Mouse (Mus musculus) heart, postnatal 36 days (tissue): ENCODE measurements around the gene Plxna2. TPM values are rescaled to one million over a fixed set of nuclear protein-coding genes. Genes with fewer than 3 reads are reported as not detected.

Source experiments
- DNase-seq, 2 experiments: peaks; one replicate each; pipeline ENCODE4 v3.0.0; 2021 to 2022
- intact Hi-C: fragments of 180-260 bp; cut with DNase I; formaldehyde crosslinking; loops from one replicate; pipeline ENCODE4 v1.15.1; 2025
- total RNA-seq, 2 experiments: library from RNA; stranded (reverse); gene quantifications; 2 replicates each; pipeline ENCODE4 v1.2.3; 2021

Gene Plxna2
- total RNA-seq, 2 experiments from 2014 or later: 24.1 to 31.9 TPM

DNA sequence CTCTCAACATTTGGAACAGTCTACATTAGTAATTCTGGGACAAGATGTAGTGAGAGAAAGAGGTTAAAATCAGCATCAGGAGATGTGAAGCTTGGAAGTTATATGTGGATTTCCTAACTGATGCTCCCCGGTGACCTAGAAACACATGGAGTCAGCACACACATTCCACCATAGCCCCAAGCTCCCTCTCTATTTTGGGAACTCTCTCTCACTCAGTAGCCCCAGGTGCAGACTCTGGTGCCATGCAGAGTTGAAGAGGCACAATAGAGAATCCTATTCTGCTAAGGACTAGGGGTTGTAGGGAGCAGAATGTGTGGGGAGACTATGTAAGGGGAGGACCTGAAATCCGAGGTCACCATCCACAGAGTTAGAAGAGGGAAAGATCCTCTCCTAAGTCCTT, 75.5 kb downstream of the Plxna2 start:
- intact Hi-C loops: no loop called here
- no peak for DNase-seq

DNA sequence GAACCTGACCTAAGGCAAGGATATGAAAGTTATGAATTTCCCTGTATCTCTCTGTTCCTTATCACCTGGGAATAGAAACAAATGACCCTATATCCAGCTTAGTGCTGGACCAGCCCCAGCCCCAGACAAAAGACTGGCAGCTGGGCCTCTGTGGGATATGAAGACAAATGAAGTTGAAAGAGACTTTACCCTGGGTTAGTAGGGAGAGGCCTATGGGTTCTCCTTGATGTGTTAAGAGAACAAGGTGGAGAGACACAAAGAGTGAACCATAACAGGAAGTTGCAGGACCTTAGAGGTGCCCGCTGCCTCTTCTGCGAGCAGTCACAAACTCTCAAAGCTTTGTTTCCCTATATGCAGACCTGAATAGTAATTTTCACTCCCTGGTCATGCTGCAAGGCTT, 76.8 kb downstream of the Plxna2 start:
- intact Hi-C loops: no loop called here
- DNase-seq: no peak

DNA sequence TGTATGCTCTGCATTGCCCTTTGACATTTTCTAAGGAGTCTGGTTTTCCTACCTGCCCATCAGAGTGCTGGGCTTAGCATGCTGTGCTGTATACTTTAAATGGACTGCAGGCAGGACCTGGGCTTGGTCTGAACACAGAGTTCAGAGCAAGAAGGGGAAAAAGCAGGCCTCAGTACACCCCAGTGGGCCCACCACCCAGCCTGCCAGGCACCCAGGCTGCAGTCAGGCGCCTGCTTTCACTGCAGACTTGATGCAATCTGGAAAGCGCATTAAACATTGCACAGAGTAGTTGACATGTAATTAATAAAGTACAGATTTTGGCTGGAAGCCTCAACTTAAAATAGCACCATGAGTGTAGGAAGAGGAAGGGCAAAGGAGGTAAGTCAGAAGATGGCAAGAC, 79.4 kb downstream of the Plxna2 start:
- intact Hi-C loops: no loop called here
- DNase-seq: no peak

DNA sequence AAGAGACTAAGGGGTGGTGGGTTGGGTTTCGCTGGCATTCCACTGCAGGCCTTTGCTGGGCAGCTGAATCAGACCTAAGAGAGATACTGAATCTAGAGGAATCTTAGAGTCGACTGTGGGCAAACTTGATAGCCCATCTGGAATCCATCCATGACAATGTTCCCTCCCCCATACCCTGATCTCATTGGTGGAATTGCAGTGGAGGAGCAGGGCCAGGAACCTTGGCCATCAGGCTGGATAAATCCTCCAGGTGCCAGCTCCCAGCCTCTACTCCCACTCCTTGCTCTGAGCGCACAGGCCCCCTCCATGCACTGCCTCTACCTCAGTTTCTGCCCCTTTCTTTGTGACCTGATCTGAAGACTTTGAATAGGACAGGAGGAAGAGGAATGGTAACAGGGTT, 81.3 kb downstream of the Plxna2 start:
- DNase-seq: no peak
- intact Hi-C loops: no loop called here

DNA sequence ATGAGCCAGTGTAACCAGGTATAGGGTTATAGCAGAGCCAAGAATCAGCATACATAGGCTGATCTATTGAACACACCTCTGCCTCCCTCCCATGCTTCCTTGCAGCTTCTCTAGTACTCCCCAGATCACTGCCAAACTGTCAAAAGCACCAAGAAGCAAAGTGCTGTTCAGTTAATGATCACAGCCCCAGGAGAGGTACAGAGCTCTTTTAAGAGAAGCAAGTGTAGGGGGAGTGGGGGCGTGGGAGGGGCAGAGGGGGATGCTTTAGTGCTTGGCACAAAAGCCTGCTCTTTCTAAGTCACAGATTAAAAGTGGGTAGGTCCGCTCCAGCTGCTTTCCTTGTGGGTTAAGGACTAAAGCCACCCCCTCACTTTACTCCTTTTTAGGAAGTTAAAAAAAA, 85.2 kb downstream of the Plxna2 start:
- intact Hi-C loops: loop anchor here (5.0 to 10.0 kb wide), 2 partner anchors 81 to 1318 kb away; no protein-coding TSS in a partner anchor
- DNase-seq: no peak

DNA sequence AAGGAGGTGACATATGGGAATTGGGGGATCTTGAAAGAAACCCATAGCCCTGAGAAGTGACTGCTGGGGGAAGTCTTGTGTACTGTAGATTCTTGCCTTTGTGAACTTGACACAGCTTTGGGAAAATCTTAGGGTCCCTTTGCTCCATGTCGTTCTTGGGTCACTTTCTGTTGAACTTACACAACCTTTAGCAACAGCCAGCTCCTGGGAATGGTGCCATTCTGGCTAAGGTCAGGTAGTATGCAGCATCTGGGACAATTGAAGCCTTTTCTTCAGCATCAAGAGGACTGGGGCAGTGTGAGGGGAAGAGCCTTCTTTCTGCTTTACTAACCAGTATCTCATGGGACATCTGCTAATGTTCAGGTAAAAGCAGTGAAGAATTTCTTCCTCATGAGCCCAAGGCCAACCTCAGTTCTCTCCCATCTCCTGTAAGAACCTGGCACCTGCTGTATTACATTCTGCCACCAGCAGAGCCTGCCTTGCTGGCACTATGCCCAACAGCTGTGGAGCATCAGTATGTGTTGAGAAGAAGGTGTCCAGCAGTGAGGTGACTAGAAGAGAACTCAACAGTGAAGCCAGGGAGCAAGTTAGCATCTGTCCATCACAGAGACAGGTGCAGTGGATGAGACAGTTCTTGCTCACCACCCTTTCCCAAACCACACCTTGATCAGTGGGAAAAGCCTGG, 86.3 kb downstream of the Plxna2 start:
- DNase-seq: no peak
- intact Hi-C loops: loop anchor here (5.0 to 10.0 kb wide), 2 partner anchors 82 to 1320 kb away; no protein-coding TSS in a partner anchor

DNA sequence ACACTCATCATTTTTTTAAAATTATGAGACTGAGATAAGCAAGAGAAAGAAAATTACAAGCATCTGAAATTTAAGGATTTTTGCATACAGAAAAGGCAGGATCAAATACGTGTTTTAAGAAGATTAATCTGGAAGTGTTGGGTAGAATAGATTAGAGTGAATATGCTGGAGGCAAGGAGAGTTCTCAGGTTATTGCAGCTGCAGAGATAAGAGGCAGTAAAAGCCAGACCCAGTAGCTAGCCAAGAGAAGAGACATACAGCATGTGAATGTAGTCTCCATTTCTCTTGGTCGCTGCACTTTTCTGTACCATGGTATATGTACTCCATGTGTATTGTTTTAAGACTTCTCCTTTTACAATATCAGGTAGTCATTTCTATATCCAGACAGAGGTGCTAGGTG, 88.5 kb downstream of the Plxna2 start:
- no peak for DNase-seq
- intact Hi-C loops: loop anchor here (10.0 kb wide), 1 partner anchor 1322 kb away; no protein-coding TSS in a partner anchor

DNA sequence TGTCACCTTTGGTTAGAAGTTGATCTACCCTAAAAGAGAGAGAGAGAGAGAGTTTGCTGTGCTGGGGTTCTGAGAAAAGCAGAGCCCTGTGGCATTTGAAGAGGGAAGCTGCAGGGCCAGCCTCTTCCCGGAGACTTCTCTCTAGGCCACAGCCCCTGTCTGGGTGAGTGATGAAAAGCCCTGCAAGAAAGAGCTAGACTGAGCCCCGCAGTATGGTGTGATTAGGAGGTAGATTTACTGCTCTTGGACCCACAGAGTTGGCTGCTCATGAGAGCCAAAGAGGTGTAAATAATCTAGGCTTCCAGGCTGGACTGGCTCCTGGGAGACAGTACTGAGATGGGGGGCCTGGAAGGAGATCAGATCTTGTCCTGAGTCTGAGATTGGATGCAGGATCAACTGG, 94.4 kb downstream of the Plxna2 start:
- DNase-seq: no peak
- intact Hi-C loops: no loop called here

DNA sequence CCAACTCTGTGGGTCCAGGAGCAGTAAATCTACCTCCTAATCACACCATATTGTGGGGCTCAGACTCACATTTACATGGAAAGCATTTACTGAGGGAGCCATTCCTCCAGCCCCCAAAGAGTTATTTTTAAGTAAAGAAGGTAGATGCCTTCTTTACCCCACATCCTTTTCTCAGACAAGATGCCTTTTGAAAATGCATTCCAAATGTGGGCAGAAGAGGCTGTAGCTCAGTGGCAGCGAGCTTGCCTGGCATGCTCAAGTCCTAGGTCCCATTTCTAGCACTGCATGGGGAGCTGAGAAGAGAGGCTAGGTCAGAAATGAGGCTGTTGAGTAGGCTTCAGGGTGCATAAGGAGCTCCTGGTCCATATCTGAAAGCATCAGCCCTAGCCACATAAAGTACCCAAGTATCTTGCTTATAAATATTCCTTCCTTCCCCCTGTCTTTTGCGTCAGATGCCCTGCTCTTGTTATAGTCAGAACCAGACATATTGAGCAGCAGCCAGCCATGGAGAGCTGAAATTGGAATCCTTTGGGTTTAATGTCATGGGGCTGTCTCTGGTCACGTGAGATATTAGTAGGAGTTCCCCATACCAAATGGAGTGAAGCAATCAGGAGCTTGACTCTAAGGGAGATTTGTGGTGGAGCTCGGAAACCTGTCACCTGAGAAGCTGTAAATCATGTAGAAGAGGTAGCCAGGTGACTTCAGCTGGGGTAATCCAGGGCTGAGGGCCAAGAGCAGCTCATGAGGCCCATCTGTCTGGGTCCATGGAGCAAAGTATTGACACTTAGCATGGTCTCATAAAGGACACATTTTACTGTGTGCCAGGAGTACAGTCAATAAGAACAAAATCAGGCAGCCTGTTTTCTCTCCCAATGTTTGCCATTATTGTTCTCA, 96.4 kb downstream of the Plxna2 start:
- intact Hi-C loops: no loop called here
- DNase-seq: no peak

DNA sequence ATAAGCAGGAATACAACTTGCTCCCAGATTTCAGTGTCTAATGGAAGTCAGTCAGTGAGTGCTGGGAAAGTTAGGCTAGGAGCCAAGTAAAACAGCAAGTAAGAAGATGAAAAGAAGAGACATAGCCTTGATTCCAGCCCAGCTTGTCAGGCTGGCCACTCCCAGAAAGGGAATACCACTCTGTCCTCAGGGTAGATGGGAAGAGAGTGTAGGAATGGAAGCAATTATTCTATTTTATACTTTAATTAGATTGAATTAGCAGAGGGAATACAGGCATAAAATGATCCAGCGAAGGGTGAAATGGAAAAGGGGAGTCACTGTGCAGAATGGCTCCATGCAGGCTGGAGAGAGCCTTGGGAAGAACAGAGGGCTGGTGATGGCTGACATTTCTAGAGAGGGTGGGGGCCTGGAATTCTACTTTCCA, 99.4 kb downstream of the Plxna2 start:
- intact Hi-C loops: no loop called here
- DNase-seq: no peak

DNA sequence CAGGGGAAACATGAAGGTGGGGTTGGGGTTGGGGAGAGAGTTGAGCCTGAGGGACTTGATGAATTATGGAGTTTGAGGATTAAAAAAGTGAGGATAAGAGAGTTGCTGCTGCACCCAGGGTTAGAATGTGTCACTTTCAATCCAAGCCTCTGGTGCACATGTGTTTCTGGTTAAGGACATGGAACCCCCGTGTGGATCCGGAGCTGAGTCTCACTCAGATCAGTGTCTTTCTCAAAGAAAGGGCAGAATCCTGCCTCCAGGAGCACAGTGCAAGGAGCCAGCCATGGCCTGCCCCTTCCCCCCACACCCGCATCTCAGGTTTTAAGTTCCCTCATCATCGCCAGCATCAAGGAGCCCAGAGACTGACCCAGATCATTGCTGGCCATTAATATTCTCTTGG, 102.4 kb downstream of the Plxna2 start:
- no peak for DNase-seq
- intact Hi-C loops: loop anchor here (5.0 to 10.0 kb wide), 2 partner anchors 53 to 456 kb away; no protein-coding TSS in a partner anchor

DNA sequence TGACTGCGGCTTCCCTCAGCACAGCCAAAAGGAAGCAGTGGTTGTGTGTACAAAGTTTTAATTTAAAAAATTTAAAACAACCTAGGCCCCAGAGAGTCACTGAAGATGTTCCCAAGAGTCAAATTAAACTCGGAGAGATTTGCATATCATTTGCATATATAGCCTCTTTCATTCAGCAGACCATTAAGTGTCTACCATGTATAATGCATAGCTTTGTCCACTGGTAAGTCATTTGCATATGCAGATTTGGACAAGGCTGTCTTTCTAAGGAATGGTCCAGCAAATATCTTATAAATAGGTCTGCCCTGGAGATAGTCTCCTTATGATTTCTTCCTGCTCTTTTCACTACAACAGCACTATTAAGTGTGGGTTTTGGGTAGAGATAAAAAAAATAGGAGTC, 103.2 kb downstream of the Plxna2 start:
- DNase-seq: no peak
- intact Hi-C loops: loop anchor here (5.0 to 10.0 kb wide), 2 partner anchors 54 to 456 kb away; no protein-coding TSS in a partner anchor

DNA sequence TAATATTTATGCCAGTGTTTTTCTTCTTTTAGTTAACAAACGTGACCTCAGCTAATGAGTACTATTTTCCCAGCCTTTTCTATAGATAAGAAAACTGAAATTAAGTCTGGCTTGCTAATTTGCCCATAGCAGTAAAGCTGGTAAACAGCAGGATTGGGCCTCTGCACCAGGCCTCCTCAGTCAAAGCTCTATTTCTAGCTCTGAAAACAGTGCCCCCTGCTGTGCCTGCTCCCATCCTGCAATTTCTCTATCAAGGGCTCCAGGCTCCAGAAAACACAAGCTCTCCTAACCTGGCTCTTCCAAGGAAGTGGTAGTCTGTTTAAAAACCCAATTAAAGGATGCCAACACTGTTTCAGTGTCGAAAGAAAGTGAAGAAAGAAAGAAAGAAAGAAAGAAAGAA, 104.3 kb downstream of the Plxna2 start:
- peak; percentile 77 to 83 for DNase-seq
- intact Hi-C loops: loop anchor here (1.0 to 10.0 kb wide), 3 partner anchors 55 to 458 kb away; no protein-coding TSS in a partner anchor

DNA sequence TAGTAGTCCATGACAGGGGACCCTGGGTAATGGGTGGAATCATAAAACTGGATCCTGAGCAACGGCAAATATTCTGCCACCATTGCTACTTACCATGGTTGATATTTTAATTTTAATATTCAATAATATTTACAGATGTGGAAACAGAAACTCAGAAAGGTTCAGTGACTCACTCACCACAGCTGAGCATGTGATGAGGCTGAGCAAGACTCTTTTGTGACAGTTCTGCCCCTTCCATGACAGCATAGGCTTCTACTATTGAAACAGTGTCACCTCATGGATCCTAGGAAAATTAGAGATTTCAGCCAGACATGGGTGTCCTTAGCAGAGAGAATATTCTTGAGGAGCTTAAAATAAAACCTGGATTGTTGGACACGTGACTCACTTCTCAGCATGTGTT, 116.8 kb downstream of the Plxna2 start:
- intact Hi-C loops: no loop called here
- DNase-seq: no peak

DNA sequence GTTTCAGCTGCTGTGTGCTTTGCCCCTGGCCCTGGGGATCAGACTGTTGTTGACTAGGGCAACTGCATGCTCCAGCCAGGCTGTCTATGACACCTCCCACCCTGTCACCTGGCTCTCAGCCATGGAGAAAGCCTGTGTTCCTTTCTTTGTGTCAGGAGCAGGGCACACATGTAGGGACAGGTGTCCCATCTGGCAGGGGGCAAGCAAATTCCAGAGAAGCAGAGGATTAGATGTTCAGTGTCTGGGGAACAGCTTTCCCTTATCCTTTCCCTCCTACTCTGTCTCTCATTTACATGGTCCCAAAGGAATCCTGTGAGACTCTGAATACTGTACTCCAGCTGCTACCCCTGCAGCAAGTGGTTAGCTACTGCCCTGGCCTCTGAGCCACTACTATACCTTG, 121.9 kb downstream of the Plxna2 start:
- intact Hi-C loops: no loop called here
- peak; percentile 32 for DNase-seq

DNA sequence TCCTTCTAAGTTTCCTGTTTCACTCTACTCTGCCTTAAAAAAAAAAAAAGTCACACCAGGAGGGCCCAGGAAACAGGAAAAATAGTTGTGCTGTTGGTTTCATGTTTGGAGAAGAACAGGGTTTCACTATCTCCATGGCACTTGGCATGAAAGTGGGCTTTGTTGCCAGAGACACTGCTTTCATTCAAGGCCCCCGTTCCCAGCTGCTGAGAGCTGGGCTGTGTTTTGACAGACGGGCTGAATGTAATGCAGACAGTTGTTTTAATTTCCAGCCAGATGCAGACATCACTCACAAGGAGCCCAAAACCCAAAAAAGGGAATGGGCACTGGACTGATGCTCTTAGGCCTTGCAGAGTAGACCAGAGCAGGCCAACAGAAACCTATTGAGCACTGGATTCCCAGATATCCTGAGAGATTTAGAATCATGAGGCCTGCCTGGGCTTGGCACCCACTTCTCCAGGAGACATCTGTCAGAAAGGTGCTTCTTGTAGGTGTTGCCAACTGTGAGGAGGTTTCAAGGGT, 124.9 kb downstream of the Plxna2 start:
- DNase-seq: no peak
- intact Hi-C loops: no loop called here

DNA sequence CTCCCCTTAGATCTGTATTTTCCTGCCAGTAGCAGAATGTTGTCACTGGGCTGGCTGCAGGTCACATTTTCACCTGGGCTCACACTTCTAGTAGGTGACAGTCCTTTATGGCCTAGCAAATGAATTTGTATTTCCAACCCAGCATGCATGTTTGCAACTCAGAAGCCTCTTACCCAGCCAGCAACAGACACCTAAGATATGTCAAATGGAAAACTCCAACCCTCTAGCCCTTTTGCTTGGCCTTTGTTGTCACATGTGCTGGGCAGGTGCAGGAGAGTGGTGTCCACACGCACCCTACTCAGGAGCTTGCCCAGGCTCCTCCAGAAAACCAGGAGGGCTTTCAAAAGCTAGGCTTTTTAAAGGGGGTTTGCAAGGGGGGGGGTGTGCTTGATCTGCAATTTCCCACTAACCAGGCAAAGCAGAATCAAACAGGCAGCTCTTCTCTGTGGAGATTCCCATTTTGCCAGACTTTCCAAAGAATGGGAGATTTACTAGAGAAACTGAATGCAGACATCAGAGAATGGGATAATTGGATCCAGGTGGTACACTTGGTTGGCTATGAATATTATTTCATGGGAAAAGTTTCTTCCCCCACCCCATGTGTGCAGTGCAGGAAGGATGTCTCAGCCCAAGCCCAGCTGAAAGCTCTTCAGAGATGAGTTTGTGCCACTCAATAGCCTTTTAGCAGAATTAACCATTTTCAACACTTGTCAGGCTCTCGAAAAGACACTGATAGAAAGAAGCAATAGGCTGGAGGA, 127.3 kb downstream of the Plxna2 start:
- DNase-seq: no peak
- intact Hi-C loops: no loop called here

DNA sequence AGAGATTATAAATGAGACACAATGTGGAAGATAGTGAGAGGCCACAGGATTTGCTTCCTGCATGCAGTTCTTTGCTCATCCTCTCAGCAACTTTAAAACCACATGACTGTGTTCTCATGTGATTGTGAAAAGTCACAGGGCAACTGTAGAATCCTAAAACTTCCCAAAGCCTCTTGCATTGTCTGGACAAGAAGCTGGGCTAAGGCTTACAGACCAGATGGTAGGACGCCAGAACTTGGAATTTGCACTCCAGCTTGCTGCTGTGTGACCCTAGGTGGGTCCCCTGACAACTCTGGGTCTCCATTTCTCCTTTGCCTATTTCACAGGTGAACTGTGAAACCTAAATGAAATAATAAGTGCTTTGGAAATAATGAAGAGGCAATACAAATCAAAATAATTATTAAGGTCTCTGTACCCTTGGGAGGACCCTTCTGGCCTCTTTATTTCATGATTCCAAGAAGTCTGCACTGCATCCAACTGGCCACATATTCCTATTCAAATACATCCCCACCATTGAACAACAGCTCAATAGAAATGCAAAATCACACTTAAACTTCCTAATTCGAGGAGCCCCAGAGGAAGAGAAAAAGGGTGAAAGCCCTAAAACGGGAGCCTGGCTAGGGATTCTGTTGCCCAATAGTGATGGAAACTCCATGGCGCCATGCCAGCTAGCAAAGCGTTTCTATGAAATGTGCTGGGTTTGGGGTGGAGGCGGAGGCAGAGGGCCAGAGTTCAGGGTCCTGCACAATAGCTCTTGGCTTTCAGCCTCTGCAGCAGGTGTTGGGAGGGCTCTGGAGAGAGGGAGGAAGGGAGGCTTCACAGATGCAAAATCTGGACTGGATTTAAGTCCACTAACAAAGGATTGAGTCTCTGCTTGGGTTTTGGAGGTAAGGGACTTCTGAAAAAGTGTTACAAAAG, 128.6 kb downstream of the Plxna2 start:
- peak; percentile 82 to 86 for DNase-seq
- intact Hi-C loops: no loop called here

DNA sequence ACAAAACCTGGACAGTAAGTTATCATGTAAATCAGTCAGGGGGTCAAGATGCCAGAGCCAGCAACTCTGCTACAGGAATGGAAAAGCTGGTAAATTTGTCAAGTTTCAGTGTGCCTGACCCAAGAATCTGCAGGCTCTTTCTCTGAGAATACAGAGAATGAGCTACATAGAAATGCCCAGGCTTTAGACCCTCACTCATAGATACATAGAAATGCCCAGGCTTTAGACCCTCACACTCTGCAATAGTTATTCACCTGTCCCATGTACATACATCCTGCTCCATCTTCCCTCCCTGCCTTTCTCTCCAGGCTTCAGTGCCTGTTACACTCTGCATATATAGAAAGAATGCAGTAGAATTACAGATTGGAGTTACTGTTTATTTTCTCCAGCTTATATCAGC, 129.2 kb downstream of the Plxna2 start:
- DNase-seq: no peak
- intact Hi-C loops: no loop called here

DNA sequence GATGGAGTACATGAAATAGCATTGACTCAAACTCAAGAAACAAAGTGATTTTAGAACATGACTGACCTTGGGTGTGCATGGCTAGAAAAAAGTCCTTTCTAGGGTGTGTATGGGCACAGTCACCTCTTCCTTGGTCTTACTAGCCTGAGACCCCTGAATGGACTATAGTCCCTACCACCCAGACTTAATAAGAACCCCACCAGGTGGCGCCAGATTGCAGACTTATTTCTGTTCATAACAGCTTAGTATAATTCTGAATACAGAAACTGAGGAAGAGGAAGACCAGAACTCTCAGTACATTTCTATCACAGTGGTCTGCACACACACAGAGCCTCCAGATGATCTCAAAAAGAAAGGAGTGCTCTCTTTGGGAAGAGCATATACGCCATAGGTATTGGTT, 135.2 kb downstream of the Plxna2 start:
- DNase-seq: peak; percentile 52 to 64
- intact Hi-C loops: no loop called here
